Mouse (Mus musculus) activated CD4-positive, CD25-positive, alpha-beta regulatory T cell (primary cell): ENCODE measurements around the gene Dennd1c. TPM values are rescaled to one million over a fixed set of nuclear protein-coding genes. Genes with fewer than 3 reads are reported as not detected.

ENCODE experiments used
- polyA plus RNA-seq, 2 experiments: library from polyadenylated mRNA; unstranded; fragments of 100-300 nt; shearing (Covaris generic); gene quantifications; one replicate each; pipeline ENCODE4 v1.2.1; 2017

Dennd1c gene
- polyA plus RNA-seq, result 100 to 1,000 TPM; 278 to 303 TPM

GRCm38 (mm10) chr17:57078336-57078735 lies at the start of gene Dennd1c:
Gene Dennd1c, minus strand, starts transcription at chr17:57078514.

GRCm38 (mm10) chr17:57105181-57106034 lies 27.1 kb upstream of the Dennd1c start, which contains the start of gene Tnfsf9:
Gene Tnfsf9, plus strand, starts transcription at chr17:57105325.

GRCm38 (mm10) chr17:57087049-57087832 lies 8.9 kb upstream of the Dennd1c start, which contains the start of gene Tubb4a:
Gene Tubb4a, minus strand, starts transcription at chr17:57087782.

GRCm38 (mm10) chr17:57059486-57059977 lies 18.8 kb downstream of the Dennd1c start, which contains the start of gene Slc25a23:
Gene Slc25a23, minus strand, starts transcription at chr17:57059863.

GRCm38 (mm10) chr17:57058891-57059485 lies 19.3 kb downstream of the Dennd1c start, which contains the start of gene Crb3:
Gene Crb3, plus strand, starts transcription at chr17:57059105.

GRCm38 (mm10) chr17:57041554-57041953 lies 36.8 kb downstream of the Dennd1c start, which contains the start of gene Slc25a41:
Gene Slc25a41, minus strand, starts transcription at chr17:57041654.

GRCm38 (mm10) chr17:57030931-57031660 lies 47.2 kb downstream of the Dennd1c start, which contains the start of gene Khsrp:
Gene Khsrp, minus strand, starts transcription at chr17:57031522.

Other genes starting within 250 kb of the Dennd1c start
- gene Rfx2, start 247.5 kb downstream of the Dennd1c start, polyA plus RNA-seq, result 1 to 10 TPM in 1 of 2 experiments, under 1 TPM in 1; 0.95 to 1.7 TPM
- gene Acsbg2, start 204.1 kb downstream of the Dennd1c start, polyA plus RNA-seq, result not detected
- under 1 TPM; 0.10 to 0.27 TPM for gene 1700061G19Rik, start 203.0 kb downstream of the Dennd1c start, polyA plus RNA-seq
- 10 to 100 TPM; 31.3 to 45.7 TPM for gene Mllt1, start 143.1 kb downstream of the Dennd1c start, polyA plus RNA-seq
- gene Acer1, start 96.4 kb downstream of the Dennd1c start, polyA plus RNA-seq, result not detected
- 10 to 100 TPM; 46.4 to 81.8 TPM for gene Clpp, start 88.2 kb downstream of the Dennd1c start, polyA plus RNA-seq
- gene Alkbh7, start 81.2 kb downstream of the Dennd1c start, polyA plus RNA-seq, result 10 to 100 TPM; 25.2 to 32.7 TPM
- not detected for gene Pspn, start 78.5 kb downstream of the Dennd1c start, polyA plus RNA-seq
- 10 to 100 TPM; 78.7 to 81.9 TPM for gene Gtf2f1, start 67.2 kb downstream of the Dennd1c start, polyA plus RNA-seq
- gene Gm17949, start 67.0 kb downstream of the Dennd1c start, polyA plus RNA-seq, result under 1 TPM in 1 of 2 experiments, not detected in 1; 0.25 TPM
- 10 to 100 TPM; 38.5 to 45.9 TPM for gene Khsrp, start 47.0 kb downstream of the Dennd1c start, polyA plus RNA-seq
- under 1 TPM in 1 of 2 experiments, not detected in 1; 0.33 TPM for gene Slc25a41, start 36.9 kb downstream of the Dennd1c start, polyA plus RNA-seq
- gene Crb3, start 19.4 kb downstream of the Dennd1c start, polyA plus RNA-seq, result 1 to 10 TPM in 1 of 2 experiments, under 1 TPM in 1; 0.81 to 2.7 TPM
- gene Slc25a23, start 18.7 kb downstream of the Dennd1c start, polyA plus RNA-seq, result 10 to 100 TPM in 1 of 2 experiments, 1 to 10 TPM in 1; 4.3 to 12.1 TPM
- 1 to 10 TPM; 1.8 to 2.4 TPM for gene Tubb4a, start 9.3 kb upstream of the Dennd1c start, polyA plus RNA-seq
- 10 to 100 TPM in 1 of 2 experiments, 1 to 10 TPM in 1; 8.9 to 10.4 TPM for gene Tnfsf9, start 26.8 kb upstream of the Dennd1c start, polyA plus RNA-seq
- gene Cd70, start 71.3 kb upstream of the Dennd1c start, polyA plus RNA-seq, result 1 to 10 TPM; 1.4 TPM
- gene Tnfsf14, start 115.7 kb upstream of the Dennd1c start, polyA plus RNA-seq, result 10 to 100 TPM in 1 of 2 experiments, 1 to 10 TPM in 1; 3.5 to 11.8 TPM
- 1 to 10 TPM; 2.0 to 8.7 TPM for gene C3, start 149.6 kb upstream of the Dennd1c start, polyA plus RNA-seq
- 10 to 100 TPM; 53.6 to 94.4 TPM for gene Gpr108, start 169.9 kb upstream of the Dennd1c start, polyA plus RNA-seq
- gene Trip10, start 170.9 kb upstream of the Dennd1c start, polyA plus RNA-seq, result 1 to 10 TPM; 2.1 to 3.5 TPM
- gene Vav1, start 200.6 kb upstream of the Dennd1c start, polyA plus RNA-seq, result 100 to 1,000 TPM; 167 to 169 TPM